Mouse (Mus musculus) forebrain, embryonic 11.5 days (tissue): ENCODE results near the gene Snx30. TPM values are rescaled to one million over a fixed set of nuclear protein-coding genes. Genes with fewer than 3 reads are reported as not detected.

Experiments
- ATAC-seq: fragments of 200-750 bp; cut with Nextera tagmentation; replicated peaks from 2 replicates; pipeline ENCODE4 v1.8.0; 2017; ENCODE audit warnings: moderate TSS enrichment; ENCODE audit not compliant: low FRiP score
- DNase-seq: peaks from one replicate; pipeline ENCODE4 v3.0.0-alpha.2; 2017; ENCODE audit warnings: low spot score
- H3K27ac ChIP-seq: fragments of 300-500 bp; sonication (generic); 2 replicates; pipeline ENCODE4 v1.5.1; 2014; ENCODE audit warnings: low read depth, low read length
- H3K27me3 ChIP-seq: fragments of 300-500 bp; sonication (generic); 2 replicates; pipeline ENCODE4 v1.6.1; 2014; ENCODE audit warnings: mild to moderate bottlenecking, low read length, mixed read lengths; ENCODE audit not compliant: control insufficient read depth, insufficient read depth
- H3K36me3 ChIP-seq: fragments of 300-500 bp; sonication (generic); 2 replicates; pipeline ENCODE4 v1.6.1; 2014; ENCODE audit warnings: mild to moderate bottlenecking, low read length, moderate library complexity, mixed read lengths; ENCODE audit not compliant: control insufficient read depth, insufficient read depth
- H3K4me1 ChIP-seq: fragments of 300-500 bp; sonication (generic); replicated peaks from 2 replicates; pipeline ENCODE4 v1.6.1; 2014; ENCODE audit warnings: low read length, mixed read lengths; ENCODE audit not compliant: control insufficient read depth, insufficient read depth
- H3K4me2 ChIP-seq: fragments of 300-500 bp; sonication (generic); 2 replicates; pipeline ENCODE4 v1.6.1; 2014; ENCODE audit warnings: low read depth, mild to moderate bottlenecking, low read length, moderate library complexity, mixed read lengths; ENCODE audit not compliant: severe bottlenecking
- H3K4me3 ChIP-seq: fragments of 300-500 bp; sonication (generic); 2 replicates; pipeline ENCODE4 v1.5.1; 2014; ENCODE audit warnings: low read depth, low read length
- H3K9ac ChIP-seq: fragments of 300-500 bp; sonication (generic); 2 replicates; pipeline ENCODE4 v1.6.1; 2014; ENCODE audit warnings: low read length
- H3K9me3 ChIP-seq: fragments of 300-500 bp; sonication (generic); 2 replicates; pipeline ENCODE4 v1.6.1; 2016; ENCODE audit warnings: low read length, mixed read lengths; ENCODE audit not compliant: control insufficient read depth
- WGBS: fragments of 180-500 bp; shearing (Covaris S2); extraction: QIAGEN DNeasy Blood & Tissue Kit; methylation state at CpG from one replicate; pipeline ENCODE4 v1.1.7; 2014; 5-methylcytosine and 5-hydroxymethylcytosine counted together
- polyA plus RNA-seq: library from polyadenylated mRNA; unstranded; fragments of >200 nt; fragmentation: Nextera tagmentation; extraction: Ambion mirVana; gene quantifications from 2 replicates; pipeline ENCODE4 v1.2.1, GENCODE M21; 2014

The Snx30 gene
- polyA plus RNA-seq, 1 experiment from 2014 or later = 8.8 TPM

DNA sequence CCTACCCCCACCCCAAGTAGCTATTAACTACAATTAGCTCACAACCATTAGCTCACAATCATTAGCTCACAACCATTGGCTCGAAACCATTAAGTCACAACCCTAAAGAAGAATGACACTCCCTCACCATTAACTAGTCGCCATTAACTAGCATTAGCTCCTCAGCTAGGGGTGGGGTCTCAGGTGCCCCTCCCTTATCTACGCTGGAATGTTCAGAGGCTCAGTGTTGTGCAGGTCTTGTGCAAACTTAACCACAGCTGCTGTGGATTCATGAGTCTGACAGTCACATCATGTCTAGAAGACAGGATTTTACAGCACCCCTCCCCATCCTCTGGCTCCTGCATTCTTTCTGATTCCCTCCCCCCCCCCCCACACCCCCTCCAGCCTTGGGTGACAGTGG is 122.0 kb downstream of the Snx30 start:
- Histone ChIP-seq H3K27ac (no peak overlapping the region), H3K27me3 (no peaks in the 10 kb centered on the region)
- 0 out of 2 replicates have a peak, but pooled peaks have one; percentile 33 for ATAC-seq

GRCm38 (mm10) chr4:59928347-59928746 is 122.7 kb downstream of the Snx30 start:
- no peaks in the 10 kb centered on the region for H3K36me3 ChIP-seq
- H3K9ac ChIP-seq = no peak overlapping the region
- H3K4me3 ChIP-seq = no peak overlapping the region
- H3K27me3 ChIP-seq = no peaks in the 10 kb centered on the region
- peak; percentile 67 for DNase-seq
- 24% methylated on average over 6 of the region's 6 CpGs for WGBS
- no peak overlapping the region for H3K27ac ChIP-seq
- no peak; the same call in 1 of the 2 replicates for ATAC-seq
- no peaks in the 10 kb centered on the region for H3K4me1 ChIP-seq
- no peak overlapping the region for H3K4me2 ChIP-seq
- no peaks in the 10 kb centered on the region for H3K9me3 ChIP-seq

More for the DNA sequence above, 122.0 kb downstream of the Snx30 start:
- Histone ChIP-seq H3K36me3 (no peaks in the 10 kb centered on the region), H3K9me3 (no peaks in the 10 kb centered on the region), H3K4me3 (no peak overlapping the region), H3K9ac (no peak overlapping the region), H3K4me1 (no peaks in the 10 kb centered on the region), H3K4me2 (no peak overlapping the region)
- no peak for DNase-seq
- WGBS = 89% methylated on average over 3 of the region's 3 CpGs

- Histone ChIP-seq H3K9me3 (no peaks in the 10 kb centered on the region), H3K27ac (no peak overlapping the region), H3K4me3 (no peak overlapping the region), H3K4me1 (no peaks in the 10 kb centered on the region), H3K27me3 (no peaks in the 10 kb centered on the region), H3K4me2 (no peak overlapping the region), H3K36me3 (no peaks in the 10 kb centered on the region), H3K9ac (no peak overlapping the region)
- DNase-seq = no peak
- ATAC-seq = peak; percentile 76
- WGBS = 61% methylated on average over 6 of the region's 6 CpGs
Observed at GRCm38 (mm10) chr4:59932505-59933281, 127.1 kb downstream of the Snx30 start.

GRCm38 (mm10) chr4:59937543-59937942 is 131.9 kb downstream of the Snx30 start:
- WGBS = 87% methylated on average over 2 of the region's 2 CpGs
- no peak for ATAC-seq

More at GRCm38 (mm10) chr4:59937543-59937942, 131.9 kb downstream of the Snx30 start:
- H3K9me3 ChIP-seq = no peaks in the 10 kb centered on the region
- no peak overlapping the region for H3K27ac ChIP-seq
- H3K4me3 ChIP-seq = no peak overlapping the region
- H3K4me1 ChIP-seq = no peaks in the 10 kb centered on the region
- H3K4me2 ChIP-seq = no peak overlapping the region
- H3K27me3 ChIP-seq = no peaks in the 10 kb centered on the region
- no peaks in the 10 kb centered on the region for H3K36me3 ChIP-seq
- DNase-seq = no peak
- no peak overlapping the region for H3K9ac ChIP-seq

Other genes starting within 250 kb of the Snx30 start
- gene Hsdl2, start 224.3 kb upstream of the Snx30 start, polyA plus RNA-seq = 27.7 and 28.1 TPM in 2 replicates
- 53.7 and 58.6 TPM in 2 replicates for gene E130308A19Rik, start 179.6 kb upstream of the Snx30 start, polyA plus RNA-seq
- gene Inip, start 4.3 kb upstream of the Snx30 start, polyA plus RNA-seq = 102 and 114 TPM in 2 replicates
- not detected in 2 replicates for gene Slc46a2, start 109.2 kb downstream of the Snx30 start, polyA plus RNA-seq
- not detected in 2 replicates for gene Mup4, start 154.9 kb downstream of the Snx30 start, polyA plus RNA-seq
- gene Mup6, start 158.5 kb downstream of the Snx30 start, polyA plus RNA-seq = not detected in 2 replicates